Mouse (Mus musculus) liver, embryonic 14.5 days (tissue): ENCODE data around the gene Cln5. TPM values are rescaled to one million over a fixed set of nuclear protein-coding genes. Genes with fewer than 3 reads are reported as not detected.

Source experiments
- ATAC-seq: fragments of 200-750 bp; cut with Nextera tagmentation; 2 replicates; pipeline ENCODE4 v1.8.0; 2017; ENCODE audit warnings: moderate number of reproducible peaks, mild to moderate bottlenecking, moderate library complexity; ENCODE audit not compliant: insufficient read depth
- DNase-seq, 3 experiments: peaks; one replicate each; pipeline ENCODE4 v3.0.0-alpha.2; 2012 to 2013; ENCODE audit warnings: low read depth in 3 of 3, low spot score in 3 of 3
- H3K27ac ChIP-seq: fragments of 300-500 bp; sonication (generic); 2 replicates; pipeline ENCODE4 v1.5.1; 2014; ENCODE audit warnings: moderate library complexity, mild to moderate bottlenecking, control low read depth, inconsistent platforms
- H3K27me3 ChIP-seq: fragments of 300-500 bp; sonication (generic); 2 replicates; pipeline ENCODE4 v1.6.1; 2014; ENCODE audit warnings: mild to moderate bottlenecking, low read length, moderate library complexity; ENCODE audit not compliant: control insufficient read depth, insufficient read depth
- H3K36me3 ChIP-seq: fragments of 300-500 bp; sonication (generic); replicated peaks from 2 replicates; pipeline ENCODE4 v1.6.1; 2014; ENCODE audit warnings: low read depth; ENCODE audit not compliant: control insufficient read depth, insufficient read depth
- H3K4me1 ChIP-seq, 2 experiments: fragments of 200-500 bp in 1 of 2; fragments of 300-500 bp in 1 of 2; sonication (generic) in 1 of 2; replicated peaks; 2 replicates each; pipeline ENCODE4 v1.6.1; 2012 to 2014; ENCODE audit warnings: antibody characterized with exemption in 1 of 2, inconsistent platforms in 1 of 2, low read length in 1 of 2; ENCODE audit not compliant: control insufficient read depth in 2 of 2, insufficient read depth in 2 of 2
- H3K4me2 ChIP-seq: fragments of 300-500 bp; sonication (generic); 2 replicates; pipeline ENCODE4 v1.6.1; 2014; ENCODE audit warnings: low read depth, mild to moderate bottlenecking, control low read depth, moderate library complexity
- H3K4me3 ChIP-seq, 2 experiments: fragments of 200-500 bp in 1 of 2; fragments of 300-500 bp in 1 of 2; sonication (generic) in 1 of 2; 2 replicates each; pipeline ENCODE4 v1.5.1; 2012 to 2014; ENCODE audit warnings: low read depth in 2 of 2, low read length in 2 of 2, mild to moderate bottlenecking in 2 of 2, control low read depth in 1 of 2, inconsistent platforms in 1 of 2, moderate library complexity in 1 of 2; ENCODE audit not compliant: insufficient read depth in 1 of 2
- H3K9ac ChIP-seq: fragments of 300-500 bp; sonication (generic); replicated peaks from 2 replicates; pipeline ENCODE4 v1.6.1; 2014; ENCODE audit warnings: mild to moderate bottlenecking, control low read depth, moderate library complexity
- H3K9me3 ChIP-seq: fragments of 300-500 bp; sonication (generic); 2 replicates; pipeline ENCODE4 v1.6.1; 2016; ENCODE audit warnings: low read length, mixed read lengths; ENCODE audit not compliant: control insufficient read depth
- CTCF ChIP-seq: IDR thresholded peaks from 2 replicates; pipeline ENCODE4 v1.5.1; 2016; ENCODE audit warnings: antibody characterized with exemption, low read depth, control low read depth
- EP300 ChIP-seq: IDR thresholded peaks from 2 replicates; pipeline ENCODE4 v1.6.1; 2016; ENCODE audit warnings: antibody characterized with exemption, low read depth
- WGBS: fragments of 180-500 bp; shearing (Covaris S2); extraction: QIAGEN DNeasy Blood & Tissue Kit; methylation state at CpG from one replicate; pipeline ENCODE4 v1.1.7; 2014; ENCODE audit not compliant: insufficient replicate concordance; 5-methylcytosine and 5-hydroxymethylcytosine counted together
- polyA plus RNA-seq, 2 experiments: library from polyadenylated mRNA; depleted of rRNA in 1 of 2; stranded (reverse) in 1 of 2; unstranded in 1 of 2; fragments of >200 nt; fragmentation: Nextera tagmentation in 1 of 2; extraction: Ambion mirVana in 1 of 2; gene quantifications; 2 replicates each; pipeline versions ENCODE4 v1.2.1 to v1.2.3; 2012 to 2014

Gene Cln5
- polyA plus RNA-seq, 2 experiments, result 9.7 to 20.2 TPM

DNA sequence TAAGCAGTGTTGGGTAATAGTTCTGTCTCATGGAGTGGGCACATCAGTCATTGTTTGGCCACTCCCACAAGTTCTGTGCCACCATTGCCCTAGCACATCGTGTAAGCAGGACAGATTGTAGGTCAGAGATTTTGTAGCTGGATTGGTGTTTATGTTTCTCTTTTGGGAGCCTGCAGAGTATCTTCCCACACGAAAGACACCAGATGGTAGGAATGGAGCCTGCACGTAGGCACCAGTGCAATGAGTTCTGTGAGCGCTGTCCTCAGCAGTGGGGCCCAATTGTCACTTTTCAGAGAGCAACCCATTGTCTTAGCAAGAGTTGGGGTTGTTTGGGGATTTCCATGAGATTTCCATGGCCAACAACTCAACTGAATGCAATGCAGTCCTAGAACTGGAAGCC is 40.0 kb downstream of the Cln5 start:
- WGBS, result 70% methylated on average over 4 of the region's 4 CpGs
- Histone ChIP-seq H3K27ac (no peak overlapping the region), H3K4me3 (no peak overlapping the region), H3K9me3 (no peaks in the 10 kb centered on the region), H3K4me2 (no peak overlapping the region), H3K36me3 (no peaks in the 10 kb centered on the region), H3K27me3 (no peaks in the 10 kb centered on the region), H3K9ac (no peak overlapping the region), H3K4me1 (no peaks in the 10 kb centered on the region)
- DNase-seq (no peak), ATAC-seq (no peak)
- no peak for TF ChIP-seq EP300
- no peak for TF ChIP-seq CTCF

DNA sequence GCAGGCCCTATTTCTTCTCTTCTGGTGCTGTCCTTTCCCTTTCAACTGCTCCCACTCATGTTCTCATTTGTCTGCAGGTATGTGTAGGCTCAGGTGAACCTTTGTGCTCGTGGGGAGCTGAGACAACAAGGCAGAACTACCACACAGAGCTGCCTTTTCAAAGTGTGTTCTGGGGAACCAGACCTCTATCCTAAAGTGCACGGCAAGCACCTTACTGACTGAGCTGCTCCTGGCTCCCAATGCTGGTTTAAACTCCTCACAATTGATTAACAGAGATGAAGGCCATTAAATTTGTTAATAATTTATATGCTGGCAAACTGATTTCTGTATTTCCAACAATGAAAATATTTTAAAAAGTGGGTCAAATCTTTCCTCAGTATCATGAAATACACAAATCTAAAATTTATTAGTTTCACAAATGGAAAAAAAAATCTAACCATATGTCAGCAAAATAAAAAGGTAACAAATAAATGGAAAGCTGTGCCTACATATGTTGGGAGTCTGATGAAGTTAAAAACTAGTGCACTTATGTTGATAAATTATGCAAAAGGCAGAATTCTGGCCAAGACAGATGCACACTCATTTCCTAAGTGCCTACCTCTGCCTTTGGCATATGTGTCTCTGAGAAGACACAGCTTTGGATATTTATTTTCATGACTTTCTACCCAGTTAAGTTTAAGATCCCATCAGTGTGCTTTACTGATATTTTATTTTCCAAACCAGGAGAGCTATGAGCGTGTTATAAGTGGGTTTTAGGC is 42.8 kb downstream of the Cln5 start:
- 74% methylated on average over 3 of the region's 3 CpGs for WGBS
- TF ChIP-seq EP300 (no peak), CTCF (no peak)

DNA sequence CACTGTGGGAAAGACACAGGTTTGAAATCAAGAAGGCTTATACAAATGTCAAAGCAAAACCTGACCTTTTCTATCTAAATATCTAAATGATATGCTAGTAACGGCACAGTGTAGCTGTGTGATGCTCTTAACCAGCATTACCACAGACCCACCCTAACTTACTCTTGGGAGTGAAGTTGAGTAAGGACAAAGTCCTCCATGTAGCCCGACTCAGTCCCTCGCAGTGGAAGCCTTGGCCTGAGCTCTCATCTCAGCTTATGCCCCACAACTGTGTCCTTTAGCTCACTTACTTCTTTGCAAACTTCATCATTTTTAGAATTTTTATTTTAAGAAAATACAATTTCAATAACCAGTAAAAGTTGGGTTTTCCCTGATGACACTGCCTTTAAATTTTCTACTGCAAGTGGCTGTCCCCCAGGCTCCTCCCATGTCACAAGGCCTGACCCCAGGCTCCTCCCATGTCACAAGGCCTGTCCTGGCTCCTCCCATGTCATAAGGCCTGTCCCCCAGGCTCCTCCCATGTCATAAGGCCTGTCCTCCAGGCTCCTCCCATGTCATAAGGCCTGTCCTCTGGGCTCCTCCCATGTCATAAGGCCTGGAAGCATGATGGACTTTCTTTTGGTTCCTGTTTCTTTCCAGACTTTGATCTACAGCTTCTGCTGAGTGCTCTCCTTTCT is 45.1 kb downstream of the Cln5 start:
- H3K27me3 ChIP-seq, result no peaks in the 10 kb centered on the region
- ATAC-seq (peak; percentile 73), DNase-seq (peak; percentile 19 to 46 (median 22))
- no peak overlapping the region for H3K4me3 ChIP-seq
- no peaks in the 10 kb centered on the region for H3K9me3 ChIP-seq
- 87% methylated on average over 3 of the region's 3 CpGs for WGBS
- TF ChIP-seq CTCF, result no peak
- no peak for TF ChIP-seq EP300
- no peaks in the 10 kb centered on the region for H3K4me1 ChIP-seq
- peaks cover 7% of the 10 kb centered on the region for H3K36me3 ChIP-seq
- H3K27ac ChIP-seq, result no peak overlapping the region
- H3K9ac ChIP-seq, result no peak overlapping the region
- H3K4me2 ChIP-seq, result no peak overlapping the region

More for the DNA sequence above, 42.8 kb downstream of the Cln5 start:
- H3K4me3 ChIP-seq, result no peak overlapping the region
- H3K9ac ChIP-seq, result no peak overlapping the region
- no peaks in the 10 kb centered on the region for H3K27me3 ChIP-seq
- DNase-seq (no peak), ATAC-seq (no peak)
- H3K4me2 ChIP-seq, result no peak overlapping the region
- H3K9me3 ChIP-seq, result no peaks in the 10 kb centered on the region
- H3K27ac ChIP-seq, result no peak overlapping the region
- no peaks in the 10 kb centered on the region for H3K4me1 ChIP-seq
- no peaks in the 10 kb centered on the region; the same call in 1 of the 2 replicates for H3K36me3 ChIP-seq

DNA sequence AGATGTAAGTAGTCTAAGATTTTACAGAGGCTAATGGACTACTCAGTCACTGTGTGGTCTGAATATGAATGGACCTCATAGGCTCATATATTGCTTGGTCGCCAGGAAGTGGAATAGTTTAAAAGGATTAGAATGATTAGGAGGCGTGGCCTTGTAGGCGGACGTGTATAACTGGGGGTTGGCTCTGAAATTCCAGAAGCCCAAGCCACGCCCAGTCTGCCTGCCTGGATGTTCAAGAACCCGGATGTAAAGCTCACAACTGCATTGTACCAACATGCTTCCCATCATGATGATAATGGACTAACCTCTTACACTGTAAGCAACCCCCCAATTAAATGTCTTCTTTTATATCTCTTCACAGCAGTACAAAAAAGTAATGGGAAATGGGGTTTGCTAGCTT is 55.7 kb downstream of the Cln5 start:
- H3K27me3 ChIP-seq, result no peaks in the 10 kb centered on the region
- no peaks in the 10 kb centered on the region for H3K9me3 ChIP-seq
- TF ChIP-seq CTCF, result no peak
- no peak for TF ChIP-seq EP300
- no peak overlapping the region for H3K4me3 ChIP-seq
- no peak overlapping the region for H3K9ac ChIP-seq
- no peaks in the 10 kb centered on the region for H3K4me1 ChIP-seq
- WGBS, result 70% methylated on average over 6 of the region's 6 CpGs
- H3K4me2 ChIP-seq, result no peak overlapping the region
- H3K27ac ChIP-seq, result no peak overlapping the region
- DNase-seq, result no peak
- H3K36me3 ChIP-seq, result peaks cover 11% of the 10 kb centered on the region
- no peak for ATAC-seq

Other genes with a start within 250 kb of the Cln5 start
- gene Kctd12, start 87.6 kb upstream of the Cln5 start, polyA plus RNA-seq (2012; rRNA removed), result 2.9 and 3.5 TPM in 2 replicates
- gene Kctd12, start 87.6 kb upstream of the Cln5 start, polyA plus RNA-seq (2014; fragmentation: Nextera tagmentation; extraction: Ambion mirVana), result 2.3 and 2.9 TPM in 2 replicates
- 0.03 and 0.08 TPM in 2 replicates for gene Acod1, start 23.2 kb upstream of the Cln5 start, polyA plus RNA-seq (2012; rRNA removed)
- gene Acod1, start 23.2 kb upstream of the Cln5 start, polyA plus RNA-seq (2014; fragmentation: Nextera tagmentation; extraction: Ambion mirVana), result 0.06 and 0.15 TPM in 2 replicates
- gene Fbxl3, start 29.4 kb downstream of the Cln5 start, polyA plus RNA-seq (2012; rRNA removed), result 17.3 and 21.9 TPM in 2 replicates
- gene Fbxl3, start 29.4 kb downstream of the Cln5 start, polyA plus RNA-seq (2014; fragmentation: Nextera tagmentation; extraction: Ambion mirVana), result 12.6 and 16.0 TPM in 2 replicates